Mouse (Mus musculus) kidney, adult 11 months (tissue): ENCODE data around the gene Olfr403.
"Not testable (repeated sequence)": the region's sequence is repeated elsewhere in the genome, so short reads cannot be mapped to it uniquely, and the experiment has no call there.

Experiments used
- DNase-seq: peaks from one replicate; pipeline ENCODE4 v3.0.0; 2022

The Olfr403 gene

DNA sequence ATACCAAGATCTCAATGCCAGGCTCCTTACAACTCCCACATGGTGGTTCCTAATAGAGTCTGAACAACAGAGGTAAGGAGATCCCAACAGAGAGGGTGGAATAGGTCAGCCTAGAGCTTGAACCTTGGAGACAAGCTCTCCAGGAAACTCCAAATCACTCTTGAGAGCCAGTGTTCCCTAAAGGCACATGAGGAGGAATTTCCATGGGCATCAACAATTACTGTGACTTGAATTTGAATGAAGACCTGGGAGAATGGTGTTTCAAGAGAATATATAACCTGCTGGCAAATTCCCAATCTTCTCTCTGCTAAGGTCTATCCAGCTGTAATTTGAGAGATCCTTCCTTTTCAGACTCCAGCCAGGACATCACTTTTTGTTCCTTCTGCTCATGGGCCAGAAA is at the start of gene Olfr403:
Olfr403 (plus strand) TSS at position 301 of the 400 bp plus-strand sequence.
- no peak for DNase-seq

DNA sequence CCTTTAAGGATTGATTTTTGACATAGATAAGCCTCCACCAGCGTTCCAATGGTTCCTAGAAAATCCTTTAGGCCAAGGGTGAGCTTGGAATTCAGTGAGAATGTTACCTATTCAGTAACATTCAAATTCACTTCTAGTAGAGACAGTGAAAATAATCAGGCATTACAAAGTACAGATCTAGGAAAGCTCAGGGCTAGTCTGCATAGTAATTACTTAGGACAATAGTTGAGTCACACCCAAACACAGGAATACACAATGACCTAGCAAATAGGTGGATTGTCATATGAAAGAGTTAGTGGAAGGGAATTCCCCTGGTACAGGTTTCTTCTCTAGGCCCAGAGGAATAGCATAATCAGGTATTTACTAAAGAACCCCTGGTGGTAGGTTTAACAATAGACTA is 46.0 kb upstream of the Olfr403 start:
- DNase-seq: not testable (repeated sequence)

DNA sequence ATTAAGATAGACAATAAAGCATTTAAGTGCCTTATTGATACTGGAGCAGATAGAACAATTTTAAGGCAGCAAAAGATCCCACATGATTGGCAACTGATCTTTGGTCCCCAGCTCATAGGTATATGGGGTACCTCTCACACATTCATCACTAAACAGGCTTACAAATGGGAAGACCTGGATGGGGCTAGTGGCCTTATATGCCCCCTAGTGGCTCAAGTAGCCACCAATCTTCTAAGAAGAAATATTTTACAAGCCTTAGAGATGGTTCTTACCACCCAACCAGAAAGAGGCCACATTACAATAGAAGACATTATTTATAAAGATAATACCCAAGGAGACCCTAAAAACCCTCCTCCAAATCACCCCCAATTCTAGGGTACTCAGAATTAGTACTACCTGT is 40.2 kb upstream of the Olfr403 start:
- DNase-seq: no peak

DNA sequence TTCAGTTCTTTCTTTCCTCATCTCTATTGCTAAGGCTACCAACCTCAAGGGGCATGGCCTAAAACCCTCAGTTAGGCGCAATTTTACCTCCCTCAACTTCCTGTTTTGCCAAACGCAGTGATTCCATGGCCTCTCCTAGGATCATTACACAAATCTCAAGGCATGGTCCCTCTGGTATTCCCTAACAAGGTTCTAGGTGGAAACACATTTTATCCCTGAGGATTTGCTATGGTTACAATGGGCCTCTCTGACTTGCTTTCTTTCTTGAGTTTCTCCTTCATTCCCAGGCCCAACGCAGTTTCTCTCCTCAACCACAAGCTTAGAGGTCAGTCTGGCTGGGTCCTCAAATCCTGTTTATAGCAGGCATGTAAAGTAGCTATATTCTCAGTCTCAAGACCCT is 32.8 kb upstream of the Olfr403 start, which contains the start of gene Olfr402:
Olfr402 (plus strand) TSS at position 301 of the 400 bp plus-strand sequence.
- no peak for DNase-seq

DNA sequence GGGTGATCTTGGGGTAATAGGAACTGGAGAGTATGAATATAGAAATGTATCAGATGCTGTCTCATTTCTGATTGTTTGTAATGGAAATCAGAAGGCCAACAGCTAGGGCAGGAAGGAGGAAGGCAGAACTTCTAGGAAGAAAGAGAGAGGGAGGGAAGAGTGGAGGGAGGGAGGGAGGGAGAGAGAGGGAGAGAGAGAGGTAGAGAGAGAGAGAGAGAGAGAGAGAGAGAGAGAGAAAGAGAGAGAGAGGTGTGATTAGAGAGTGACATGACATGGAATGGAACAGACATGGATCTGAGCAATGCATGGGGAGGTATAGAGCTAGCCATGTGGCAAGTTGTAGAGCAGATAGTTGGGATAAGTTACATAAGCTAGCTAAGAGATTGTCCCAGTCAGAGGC is 17.3 kb upstream of the Olfr403 start:
- DNase-seq: no peak

DNA sequence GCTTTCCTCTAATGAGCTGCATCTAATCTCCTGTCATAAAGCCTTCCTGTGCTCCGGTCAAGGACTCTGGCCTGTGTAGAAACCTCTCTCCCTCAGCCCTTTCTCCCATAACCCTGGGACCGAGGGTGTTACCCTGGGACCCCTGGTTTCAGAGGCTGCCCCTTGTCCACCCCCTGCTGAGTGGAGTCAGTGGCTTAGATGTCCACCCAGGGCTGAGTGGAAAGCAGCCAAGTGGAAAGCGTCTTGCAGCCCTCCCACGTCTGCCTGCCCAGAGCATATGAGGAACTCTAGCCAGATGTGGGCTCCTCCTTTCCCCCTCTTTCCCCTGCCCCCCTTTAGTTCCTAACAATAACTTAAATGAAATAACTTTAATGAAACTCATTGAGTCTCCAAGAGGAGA is 2.9 kb upstream of the Olfr403 start:
- no peak for DNase-seq

DNA sequence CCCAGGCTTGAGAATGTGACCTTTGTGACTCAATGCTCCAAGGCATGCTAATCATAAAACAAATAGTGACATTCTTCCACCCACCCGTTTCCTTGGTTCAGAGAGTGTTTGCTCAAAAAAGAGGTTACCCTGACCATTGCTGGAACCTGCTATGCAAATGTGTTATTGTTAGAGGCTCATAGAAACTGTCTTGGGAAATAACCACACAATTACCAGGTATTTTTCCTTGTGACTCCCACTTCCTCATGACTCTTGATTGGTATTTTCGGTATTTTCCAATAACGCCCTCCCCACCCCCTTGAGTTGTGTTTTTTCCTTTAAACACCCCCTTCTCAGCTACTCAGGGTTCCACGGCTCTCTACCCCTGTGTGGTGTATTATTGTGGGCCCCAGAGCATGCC is 2.3 kb upstream of the Olfr403 start:
- DNase-seq: no peak

DNA sequence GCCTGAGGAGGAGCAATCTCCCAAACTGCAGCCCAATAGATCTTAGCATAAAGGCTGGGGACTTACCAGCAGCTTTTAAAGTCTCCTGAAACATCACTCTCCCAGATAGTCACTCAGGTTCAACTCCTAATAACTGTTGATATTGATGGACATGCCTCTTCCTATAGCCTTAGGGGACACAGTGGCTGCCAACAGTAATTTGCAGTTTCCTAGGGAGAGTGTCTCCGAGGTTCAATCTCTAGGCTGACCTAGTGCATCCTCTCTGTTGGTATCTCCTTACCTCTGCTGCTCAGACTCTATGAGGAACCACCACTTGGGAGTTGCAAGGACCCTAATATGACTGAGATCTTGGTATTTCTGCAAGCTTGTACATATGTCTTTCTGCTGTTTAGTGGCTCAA is 25.2 kb downstream of the Olfr403 start, which contains the start of gene Olfr43:
Olfr43 (minus strand) TSS at position 101 of the 400 bp plus-strand sequence.
- DNase-seq: no peak

DNA sequence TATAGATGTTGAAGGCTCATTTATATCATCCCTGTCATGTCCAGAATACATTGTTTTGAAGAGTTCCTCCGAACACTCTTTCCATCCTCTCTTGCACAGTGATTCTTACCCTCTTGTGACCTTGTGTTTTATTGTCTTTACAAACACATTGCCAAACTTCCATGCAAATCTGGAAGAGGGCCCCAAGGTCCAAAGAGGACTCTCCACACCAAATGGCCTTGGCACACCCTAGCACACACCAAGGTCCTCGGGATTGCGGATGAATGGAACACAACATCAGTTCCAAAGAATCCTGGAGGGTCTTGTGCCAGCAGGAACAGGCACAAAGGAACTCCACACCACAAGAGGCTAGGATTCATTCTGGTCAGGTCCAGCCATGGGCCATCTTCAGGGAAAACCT is 55.2 kb downstream of the Olfr403 start:
- DNase-seq: no peak
